Mouse (Mus musculus) lung, postnatal 0 days (tissue): Measurements from ENCODE around the gene Gsdma2. TPM values are rescaled to one million over a fixed set of nuclear protein-coding genes. Genes with fewer than 3 reads are reported as not detected.

Experiments used
- ATAC-seq: fragments of 200-750 bp; cut with Nextera tagmentation; 2 replicates; pipeline ENCODE4 v1.8.0; 2017; ENCODE audit warnings: moderate library complexity
- DNase-seq: peaks from one replicate; pipeline ENCODE4 v3.0.0-alpha.2; 2016; ENCODE audit warnings: low spot score
- H3K27ac ChIP-seq: fragments of 300-500 bp; sonication (generic); 2 replicates; pipeline ENCODE4 v1.5.1; 2014; ENCODE audit warnings: antibody characterized with exemption, mild to moderate bottlenecking, low read length, mixed read lengths
- H3K27me3 ChIP-seq: fragments of 300-500 bp; sonication (generic); replicated peaks from 2 replicates; pipeline ENCODE4 v1.6.1; 2014; ENCODE audit warnings: low read length, mixed read lengths; ENCODE audit not compliant: insufficient read depth
- H3K36me3 ChIP-seq: fragments of 300-500 bp; sonication (generic); 2 replicates; pipeline ENCODE4 v1.6.1; 2014; ENCODE audit warnings: low read length, mixed read lengths; ENCODE audit not compliant: insufficient read depth
- H3K4me1 ChIP-seq: fragments of 300-500 bp; sonication (generic); 2 replicates; pipeline ENCODE4 v1.6.1; 2014; ENCODE audit warnings: antibody characterized with exemption, low read depth, low read length, mixed read lengths; ENCODE audit not compliant: insufficient read depth
- H3K4me2 ChIP-seq: fragments of 300-500 bp; sonication (generic); replicated peaks from 2 replicates; pipeline ENCODE4 v1.6.1; 2014; ENCODE audit warnings: low read depth, mild to moderate bottlenecking, low read length, moderate library complexity, mixed read lengths
- H3K4me3 ChIP-seq: fragments of 300-500 bp; sonication (generic); 2 replicates; pipeline ENCODE4 v1.5.1; 2014; ENCODE audit warnings: low read depth, low read length
- H3K9ac ChIP-seq: fragments of 300-500 bp; sonication (generic); replicated peaks from 2 replicates; pipeline ENCODE4 v1.6.1; 2014; ENCODE audit warnings: low read depth, mild to moderate bottlenecking
- H3K9me3 ChIP-seq: fragments of 300-500 bp; sonication (generic); 2 replicates; pipeline ENCODE4 v1.6.1; 2016; ENCODE audit warnings: low read length, mixed read lengths
- CTCF ChIP-seq: IDR thresholded peaks from 2 replicates; pipeline ENCODE4 v1.5.1; 2016; ENCODE audit warnings: antibody characterized with exemption, mild to moderate bottlenecking
- EP300 ChIP-seq: IDR thresholded peaks from 2 replicates; pipeline ENCODE4 v1.6.1; 2016; ENCODE audit warnings: antibody characterized with exemption, mild to moderate bottlenecking, control low read depth
- WGBS: fragments of 180-500 bp; shearing (Covaris S2); extraction: QIAGEN DNeasy Blood & Tissue Kit; methylation state at CpG from one replicate; pipeline ENCODE4 v1.1.7; 2014; 5-methylcytosine and 5-hydroxymethylcytosine counted together
- polyA plus RNA-seq: library from polyadenylated mRNA; unstranded; fragments of >200 nt; fragmentation: Nextera tagmentation; extraction: Ambion mirVana; gene quantifications from 2 replicates; pipeline ENCODE4 v1.2.1, GENCODE M21; 2015

Gene Gsdma2
- polyA plus RNA-seq, 1 experiment from 2014 or later: not detected

GRCm38 (mm10) chr11:98699911-98700310 lies 53.4 kb downstream of the Gsdma2 start:
- no peak overlapping the region for H3K4me3 ChIP-seq
- TF ChIP-seq CTCF (peak; percentile 92), EP300 (no peak)
- ATAC-seq (peak; percentile 67), DNase-seq (peak; percentile 88)
- H3K27ac ChIP-seq: no peak overlapping the region
- H3K9me3 ChIP-seq: no peaks in the 10 kb centered on the region
- no peaks in the 10 kb centered on the region for H3K4me1 ChIP-seq
- no peak overlapping the region for H3K9ac ChIP-seq
- peaks cover 10% of the 10 kb centered on the region for H3K36me3 ChIP-seq
- H3K27me3 ChIP-seq: no peaks in the 10 kb centered on the region
- H3K4me2 ChIP-seq: no peak overlapping the region
- 12% methylated on average over 4 of the region's 4 CpGs for WGBS

- no peaks in the 10 kb centered on the region for H3K9me3 ChIP-seq
- ATAC-seq: no peak
- TF ChIP-seq EP300 (no peak), CTCF (no peak)
- 41% methylated on average over 10 of the region's 10 CpGs for WGBS
- no peak within 1 kb of the TSS for H3K27ac ChIP-seq
- no peaks in the 10 kb centered on the region for H3K27me3 ChIP-seq
- no peak within 1 kb of the TSS for H3K4me2 ChIP-seq
- no peak within 1 kb of the TSS for H3K9ac ChIP-seq
- DNase-seq: no peak
- H3K36me3 ChIP-seq: no peaks in the 10 kb centered on the region
- no peak within 1 kb of the TSS for H3K4me3 ChIP-seq
- no peaks in the 10 kb centered on the region for H3K4me1 ChIP-seq
Observed at GRCm38 (mm10) chr11:98701213-98701670, 54.7 kb downstream of the Gsdma2 start, which contains the start of gene Csf3. Gene Csf3 (plus strand): TSS chr11:98701263.

GRCm38 (mm10) chr11:98702323-98702722 lies 55.8 kb downstream of the Gsdma2 start:
- Histone ChIP-seq H3K27me3 (no peaks in the 10 kb centered on the region), H3K9me3 (no peaks in the 10 kb centered on the region), H3K4me2 (no peak overlapping the region), H3K27ac (no peak overlapping the region), H3K4me3 (no peak overlapping the region), H3K36me3 (no peaks in the 10 kb centered on the region), H3K4me1 (no peaks in the 10 kb centered on the region; the same call in 1 of the 2 replicates), H3K9ac (no peak overlapping the region)
- DNase-seq (no peak), ATAC-seq (no peak)
- 69% methylated on average over 5 of the region's 5 CpGs for WGBS
- no peak for TF ChIP-seq EP300
- TF ChIP-seq CTCF: no peak

- Histone ChIP-seq H3K9ac (no peak overlapping the region), H3K27me3 (no peaks in the 10 kb centered on the region), H3K36me3 (no peaks in the 10 kb centered on the region), H3K9me3 (no peaks in the 10 kb centered on the region), H3K27ac (no peak overlapping the region), H3K4me1 (peaks cover 16% of the 10 kb centered on the region), H3K4me2 (no peak overlapping the region), H3K4me3 (no peak overlapping the region)
- TF ChIP-seq EP300: no peak
- no peak for TF ChIP-seq CTCF
- DNase-seq: no peak
- WGBS: 89% methylated on average over 10 of the region's 10 CpGs
- no peak for ATAC-seq
Observed at GRCm38 (mm10) chr11:98705021-98705420, 58.5 kb downstream of the Gsdma2 start.

Other genes starting within 250 kb of the Gsdma2 start
- 8.0 and 8.6 TPM in 2 replicates for gene Pgap3, start 246.3 kb upstream of the Gsdma2 start, polyA plus RNA-seq
- 21.2 and 23.6 TPM in 2 replicates for gene Erbb2, start 234.3 kb upstream of the Gsdma2 start, polyA plus RNA-seq
- gene Mien1, start 207.8 kb upstream of the Gsdma2 start, polyA plus RNA-seq: 86.1 and 96.0 TPM in 2 replicates
- 30.7 and 33.1 TPM in 2 replicates for gene Grb7, start 200.4 kb upstream of the Gsdma2 start, polyA plus RNA-seq
- 0.20 and 0.43 TPM in 2 replicates for gene Ikzf3, start 100.7 kb upstream of the Gsdma2 start, polyA plus RNA-seq
- gene Zpbp2, start 95.7 kb upstream of the Gsdma2 start, polyA plus RNA-seq: 0.10 and 0.21 TPM in 2 replicates
- 43.7 and 45.3 TPM in 2 replicates for gene Ormdl3, start 59.4 kb upstream of the Gsdma2 start, polyA plus RNA-seq
- not detected in 2 replicates for gene Lrrc3c, start 48.5 kb upstream of the Gsdma2 start, polyA plus RNA-seq
- 0.14 and 0.70 TPM in 2 replicates for gene Gm12355, start 21.1 kb upstream of the Gsdma2 start, polyA plus RNA-seq
- gene Gsdma3, start 20.4 kb upstream of the Gsdma2 start, polyA plus RNA-seq: not detected in 2 replicates
- gene Gsdma, start 17.6 kb downstream of the Gsdma2 start, polyA plus RNA-seq: not detected in 2 replicates
- 105 and 107 TPM in 2 replicates for gene Psmd3, start 35.8 kb downstream of the Gsdma2 start, polyA plus RNA-seq
- gene Csf3, start 54.5 kb downstream of the Gsdma2 start, polyA plus RNA-seq: 0.19 TPM in 1 of 2 replicates, not detected in the other
- gene Med24, start 82.7 kb downstream of the Gsdma2 start, polyA plus RNA-seq: 19.9 and 20.6 TPM in 2 replicates
- 38.1 and 40.5 TPM in 2 replicates for gene Thra, start 93.9 kb downstream of the Gsdma2 start, polyA plus RNA-seq
- gene Nr1d1, start 128.6 kb downstream of the Gsdma2 start, polyA plus RNA-seq: 6.9 and 8.9 TPM in 2 replicates
- gene Msl1, start 148.8 kb downstream of the Gsdma2 start, polyA plus RNA-seq: 16.3 and 21.3 TPM in 2 replicates
- gene Casc3, start 158.1 kb downstream of the Gsdma2 start, polyA plus RNA-seq: 22.7 and 22.9 TPM in 2 replicates
- gene Rapgefl1, start 190.0 kb downstream of the Gsdma2 start, polyA plus RNA-seq: 1.1 and 1.5 TPM in 2 replicates
- gene Wipf2, start 216.9 kb downstream of the Gsdma2 start, polyA plus RNA-seq: 4.0 and 4.1 TPM in 2 replicates